Mouse (Mus musculus) embryo, embryonic 9.5 days (tissue): ENCODE results near the gene Fkbp5.
"Not testable (repeated sequence)": the region's sequence is repeated elsewhere in the genome, so short reads cannot be mapped to it uniquely, and the experiment has no call there.

Experiments used
- DNase-seq: peaks from one replicate; pipeline ENCODE4 v3.0.0-alpha.2; 2017; ENCODE audit errors: extremely low spot score

Gene Fkbp5

GRCm38 (mm10) chr17:28517441-28517955, at the start of gene Fkbp5:
TSS of gene Fkbp5 (minus strand) at chr17:28517527.
- DNase-seq: no peak

GRCm38 (mm10) chr17:28565181-28565580, 47.9 kb upstream of the Fkbp5 start:
- DNase-seq: no peak

- no peak for DNase-seq
These were observed 44.3 kb upstream of the Fkbp5 start for GRCm38 (mm10) chr17:28561613-28562012.

DNA sequence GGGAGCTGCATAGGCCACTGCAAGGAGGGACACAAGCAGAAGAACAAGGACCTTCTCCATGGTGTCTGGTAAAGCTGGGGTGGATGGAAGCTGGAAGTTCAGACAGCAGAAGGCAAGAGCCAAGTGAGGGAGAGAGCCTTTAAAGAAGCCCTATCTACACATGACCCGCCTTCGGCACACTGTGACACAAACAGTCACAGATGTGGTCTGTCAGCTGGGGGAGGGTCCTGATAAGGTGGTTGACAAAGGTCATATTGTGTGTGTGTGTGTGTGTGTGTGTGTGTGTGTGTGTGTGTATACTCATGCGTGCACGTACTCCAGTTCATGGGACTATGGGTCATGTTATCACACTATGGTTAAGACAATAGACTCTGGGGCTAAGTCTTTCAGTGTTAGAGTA, 43.3 kb upstream of the Fkbp5 start, which contains the start of gene Clps:
Clps (minus strand) TSS at position 169 of the 400 bp plus-strand sequence.
- DNase-seq: no peak

DNA sequence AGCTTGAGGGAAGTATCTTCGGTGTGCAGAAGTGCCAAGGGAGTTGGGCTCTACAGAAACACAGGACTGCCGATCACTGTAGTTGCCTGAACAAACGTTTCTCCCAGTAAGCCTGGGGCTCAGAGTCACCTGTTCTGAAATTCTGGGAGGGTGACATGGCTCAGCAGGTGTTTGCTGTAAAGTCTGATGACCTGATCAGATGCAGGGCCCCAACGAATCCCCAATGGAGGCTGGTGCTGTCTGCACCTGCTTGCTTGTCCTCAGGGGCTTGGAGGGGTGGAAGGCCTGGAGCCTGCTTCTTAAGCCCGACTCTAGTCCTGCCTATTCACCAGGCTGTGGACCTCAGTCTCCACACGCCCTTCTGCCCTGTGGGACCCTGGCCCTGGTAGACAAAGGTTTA, 40.4 kb upstream of the Fkbp5 start:
- no peak for DNase-seq

DNA sequence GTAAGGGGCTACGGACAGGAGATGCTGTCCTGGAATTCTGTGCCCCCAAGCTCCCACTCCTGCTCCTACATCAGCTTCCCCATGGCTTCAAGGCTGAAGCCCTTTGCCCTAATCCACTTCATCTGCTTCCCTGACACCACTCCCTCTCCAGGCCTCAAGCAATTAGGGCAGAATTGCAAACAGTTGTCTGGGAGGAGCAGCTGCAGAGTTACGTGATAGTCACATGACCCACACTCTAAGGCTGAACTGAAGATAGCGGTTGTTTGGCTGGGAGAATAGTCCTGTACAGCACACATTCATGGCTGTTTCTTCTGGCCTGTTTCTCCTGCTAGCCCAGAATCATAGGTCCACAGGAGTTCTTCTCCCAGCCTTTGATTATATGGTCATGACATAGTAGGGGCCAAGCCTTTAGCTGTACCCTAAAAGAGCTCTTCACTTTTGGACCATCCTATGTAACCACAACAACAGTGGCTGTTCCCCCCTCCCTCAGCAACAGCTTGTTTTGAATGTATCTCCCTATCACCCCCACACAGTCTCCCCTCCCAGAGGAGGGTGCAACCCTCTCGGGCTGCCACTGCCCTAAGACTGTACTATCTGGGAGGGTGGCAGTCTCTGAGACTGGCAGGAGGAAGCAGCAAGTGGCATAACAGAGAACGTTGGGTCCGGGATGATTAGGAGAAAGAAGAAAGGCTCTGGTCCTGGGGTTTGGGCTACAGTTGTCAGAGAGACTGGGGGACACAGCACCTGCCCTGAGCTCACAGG, 39.5 kb upstream of the Fkbp5 start:
- DNase-seq: no peak

DNA sequence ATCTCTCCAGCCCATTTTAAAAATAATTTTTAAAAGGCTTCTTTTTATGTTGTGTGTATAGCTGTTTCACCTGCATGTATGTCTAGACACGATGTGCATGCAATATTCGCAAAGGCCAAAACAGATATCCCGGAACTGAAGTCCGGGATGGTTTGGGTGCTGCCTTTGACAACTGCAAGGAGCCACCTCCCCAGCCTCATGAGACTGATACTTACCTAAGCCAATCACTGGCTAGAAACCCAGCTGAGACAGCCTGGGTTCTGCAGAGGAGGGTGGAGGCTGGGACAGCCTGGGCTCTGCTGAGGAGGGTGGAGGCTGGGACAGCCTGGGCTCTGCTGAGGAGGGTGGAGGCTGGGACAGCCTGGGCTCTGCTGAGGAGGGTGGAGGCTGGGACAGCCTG, 36.7 kb upstream of the Fkbp5 start:
- DNase-seq: not testable (repeated sequence)

DNA sequence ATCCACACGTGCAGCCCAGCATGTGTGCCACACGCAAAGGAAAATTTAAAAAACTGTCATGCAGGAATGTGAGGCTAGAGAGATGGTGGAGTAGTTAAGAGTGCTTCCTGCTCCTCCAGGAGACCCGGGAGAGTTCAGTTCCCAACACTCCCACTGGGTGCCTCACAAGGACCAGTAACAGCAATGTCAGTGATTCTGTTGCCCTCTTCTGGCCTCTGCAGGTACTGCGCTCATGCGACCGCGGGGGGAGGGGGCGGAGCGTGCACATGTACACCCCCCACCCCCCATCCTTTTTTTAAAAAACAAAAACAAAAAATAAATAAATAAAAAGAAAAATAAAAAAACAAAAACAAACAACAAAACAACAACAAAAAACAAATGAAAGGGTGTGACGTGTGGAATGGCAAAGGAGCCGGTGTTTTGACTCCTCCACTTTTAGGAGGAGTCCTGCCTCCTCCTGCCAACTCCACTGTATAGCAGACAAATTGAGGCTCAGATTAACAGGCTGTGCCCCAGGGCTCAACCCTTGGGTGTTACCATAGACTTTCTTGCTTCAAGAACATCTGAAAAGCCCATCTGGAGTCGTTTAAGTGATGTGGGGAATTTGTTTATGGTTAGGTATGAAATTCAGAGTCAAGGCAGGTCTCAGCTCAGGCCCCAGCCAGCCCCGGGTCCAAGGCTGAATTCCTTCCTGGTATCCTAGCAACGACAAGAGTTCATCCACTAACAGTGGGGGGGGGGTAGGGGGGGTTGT, 35.9 kb upstream of the Fkbp5 start:
- peak; percentile 79 for DNase-seq

DNA sequence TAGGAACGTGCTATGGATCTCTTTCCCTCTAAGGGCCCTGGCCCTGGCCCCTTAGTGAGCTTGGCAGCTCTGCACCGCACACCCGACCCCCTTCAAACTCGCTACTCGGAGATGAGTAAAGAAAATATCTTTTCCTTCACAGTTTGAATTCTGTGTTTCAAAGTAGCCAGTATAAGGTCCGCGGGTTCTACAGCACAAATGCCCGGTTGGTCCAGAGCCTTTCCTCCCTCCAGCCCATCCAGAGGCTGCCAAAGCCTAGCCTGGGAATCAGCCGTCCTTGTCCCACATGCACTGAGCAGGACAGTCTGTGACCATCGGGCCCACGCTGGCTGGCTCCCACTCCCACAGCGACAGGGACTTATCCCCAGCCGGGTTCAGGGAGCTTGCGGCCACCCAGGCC, 31.8 kb upstream of the Fkbp5 start, which contains the start of gene Clpsl2:
Clpsl2 (plus strand) TSS at position 301 of the 400 bp plus-strand sequence.
- no peak for DNase-seq

DNA sequence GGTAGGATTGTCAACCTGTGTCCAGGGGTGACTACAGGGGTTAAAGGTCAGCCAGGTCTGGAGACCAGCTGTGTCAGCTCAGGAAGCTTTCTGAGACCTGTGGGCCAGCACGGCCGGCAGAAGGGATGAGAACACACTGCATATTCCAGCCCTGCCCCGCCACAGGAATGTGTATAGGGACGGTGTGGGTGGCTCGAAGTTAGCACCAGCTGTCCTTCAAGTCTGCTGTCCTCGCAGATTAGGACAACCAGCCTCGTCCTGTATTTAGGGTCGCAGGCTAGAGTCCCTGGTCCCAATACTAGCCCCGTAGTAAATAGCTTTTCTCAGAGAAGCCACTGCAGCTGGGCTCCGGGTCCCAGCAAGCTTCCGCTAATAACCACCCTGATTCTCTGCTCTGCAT, 31.2 kb upstream of the Fkbp5 start:
- DNase-seq: no peak

DNA sequence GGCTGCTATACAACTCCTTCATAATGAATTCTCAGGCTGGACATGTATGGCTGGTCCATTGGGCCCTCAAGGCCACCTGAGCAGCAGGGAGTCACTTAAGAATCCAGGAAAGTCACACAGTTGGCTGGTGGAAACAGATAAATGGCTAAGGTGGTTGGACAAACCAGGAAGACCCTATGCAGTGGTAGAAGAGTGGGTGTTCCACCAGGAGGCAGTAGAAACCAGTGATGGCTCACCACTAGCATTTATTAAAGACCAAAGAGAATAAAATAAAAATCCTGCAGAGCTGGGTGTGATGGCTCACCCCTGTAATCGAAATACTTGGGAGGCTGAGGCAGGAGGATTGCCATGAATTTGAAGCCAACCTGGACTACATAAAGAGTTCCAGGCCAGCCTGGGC, 29.6 kb upstream of the Fkbp5 start:
- no peak for DNase-seq

DNA sequence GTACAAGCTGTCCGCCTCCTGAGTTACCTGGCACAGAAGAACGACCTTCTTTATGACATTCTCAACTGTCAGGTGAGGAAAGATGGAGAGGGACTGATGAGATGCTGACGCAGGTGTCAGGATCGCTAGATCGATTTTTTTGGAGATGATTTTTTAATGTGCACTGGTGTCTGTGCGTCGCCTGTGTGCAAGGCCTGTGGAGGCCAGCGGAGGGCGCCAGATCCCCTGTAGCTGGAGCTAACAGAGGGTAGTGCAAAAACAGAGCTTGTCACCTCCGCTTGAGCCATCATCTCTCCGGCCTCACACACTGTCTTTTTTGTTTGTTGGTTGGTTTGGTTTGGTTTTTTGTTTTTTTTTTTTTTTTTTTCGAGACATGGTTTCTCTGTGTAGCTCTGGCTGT, 20.6 kb upstream of the Fkbp5 start:
- DNase-seq: no peak

DNA sequence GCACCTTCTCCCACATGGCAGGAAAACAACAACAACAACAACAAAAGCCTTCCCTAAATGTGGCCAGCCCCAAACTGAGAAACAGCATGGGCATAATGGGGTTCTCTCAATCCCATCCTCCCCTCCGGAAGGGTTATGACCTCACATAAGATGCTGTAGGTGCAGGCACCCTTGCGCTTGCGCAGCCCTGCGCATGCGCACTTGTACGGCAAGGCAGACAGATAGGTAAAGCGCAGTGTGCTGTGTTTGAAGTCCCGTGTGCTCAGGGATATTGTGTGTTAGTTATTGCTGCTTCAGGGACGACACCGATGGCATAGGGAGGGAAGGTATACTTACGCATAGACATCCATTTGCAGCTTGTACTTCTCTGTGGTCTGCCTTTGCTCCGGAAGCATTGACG, 16.0 kb upstream of the Fkbp5 start:
- DNase-seq: no peak

GRCm38 (mm10) chr17:28532557-28532956, 15.2 kb upstream of the Fkbp5 start:
- DNase-seq: no peak

- peak; percentile 56 for DNase-seq
These were observed 14.6 kb upstream of the Fkbp5 start for GRCm38 (mm10) chr17:28531946-28532345.

DNA sequence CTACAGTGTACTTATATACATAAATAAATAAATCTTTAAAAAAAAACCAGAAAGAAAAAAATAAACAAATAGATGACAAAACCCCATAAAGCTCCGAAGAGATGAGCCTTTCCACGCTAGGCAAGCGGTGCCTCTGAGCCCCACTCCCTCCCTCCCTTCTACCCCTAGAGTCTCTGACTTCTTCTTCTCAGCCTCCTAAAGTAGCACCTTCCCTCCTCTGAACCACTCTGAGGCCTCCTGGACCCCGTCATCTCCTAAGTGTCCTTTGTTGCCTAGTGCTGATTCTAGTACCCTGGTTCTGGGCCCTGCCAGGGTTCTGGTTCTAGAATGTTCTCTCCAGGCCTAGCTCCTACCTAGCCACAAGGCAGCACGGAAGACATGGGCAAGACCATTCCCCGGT, 13.2 kb upstream of the Fkbp5 start, which contains the start of gene Armc12:
Armc12 (plus strand) TSS at position 301 of the 400 bp plus-strand sequence.
- DNase-seq: no peak

DNA sequence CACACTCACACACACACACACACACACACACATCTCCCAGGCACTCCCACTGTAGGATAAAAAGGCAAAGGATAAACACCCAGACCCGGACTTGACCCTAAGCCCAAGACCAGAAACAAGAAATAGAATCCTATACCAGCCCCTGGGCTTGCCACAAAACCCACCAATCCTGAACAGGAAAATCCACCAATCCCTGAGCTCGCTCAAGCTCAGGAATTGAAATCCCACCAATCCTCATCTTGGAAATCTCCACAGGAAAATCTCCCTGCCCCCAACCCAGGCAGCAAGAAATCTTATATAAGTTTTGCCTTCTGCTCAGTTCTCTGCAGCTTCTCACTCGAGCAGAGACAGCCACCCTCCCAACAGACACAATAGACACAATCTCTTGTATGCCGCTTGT, 11.8 kb upstream of the Fkbp5 start:
- no peak for DNase-seq

- DNase-seq: peak; percentile 78
These were observed 10.7 kb upstream of the Fkbp5 start for GRCm38 (mm10) chr17:28528043-28528351.

GRCm38 (mm10) chr17:28527184-28528042, 10.1 kb upstream of the Fkbp5 start:
- no peak for DNase-seq

- DNase-seq: no peak
These were observed 7.6 kb upstream of the Fkbp5 start for GRCm38 (mm10) chr17:28524831-28525430.

- no peak for DNase-seq
These were observed 6.8 kb upstream of the Fkbp5 start for GRCm38 (mm10) chr17:28524009-28524695.
